Mouse (Mus musculus) CH12F3 (cell line): ENCODE measurements around the gene 1700013F07Rik.
"Not testable (repeated sequence)": the region's sequence is repeated elsewhere in the genome, so short reads cannot be mapped to it uniquely, and the experiment has no call there.

ENCODE experiments used
- in situ Hi-C: fragments of 300-500 bp; cut with MboI; formaldehyde crosslinking; loops from 2 replicates; pipeline ENCODE4 v1.14.3; 2020; ENCODE audit warnings: low sequenced_read_pairs

The 1700013F07Rik gene

GRCm38 (mm10) chr3:108533951-108534350 is at the start of gene 1700013F07Rik:
TSS of gene 1700013F07Rik (plus strand) at chr3:108534150.
- in situ Hi-C loops, result no loop called here

GRCm38 (mm10) chr3:108484749-108485148 is 49.2 kb upstream of the 1700013F07Rik start:
- in situ Hi-C loops, result no loop called here

- in situ Hi-C loops, result no loop called here
Observed at GRCm38 (mm10) chr3:108489968-108490367, 44.0 kb upstream of the 1700013F07Rik start.

- in situ Hi-C loops, result no loop called here
Observed at GRCm38 (mm10) chr3:108494861-108495474, 39.0 kb upstream of the 1700013F07Rik start.

GRCm38 (mm10) chr3:108495486-108495885 is 38.5 kb upstream of the 1700013F07Rik start:
- in situ Hi-C loops, result no loop called here

- in situ Hi-C loops, result no loop called here
Observed at GRCm38 (mm10) chr3:108497602-108498001, 36.3 kb upstream of the 1700013F07Rik start.

GRCm38 (mm10) chr3:108499826-108500225 is 34.1 kb upstream of the 1700013F07Rik start:
- in situ Hi-C loops, result no loop called here

GRCm38 (mm10) chr3:108501411-108501810 is 32.5 kb upstream of the 1700013F07Rik start:
- in situ Hi-C loops, result not testable (repeated sequence)

- in situ Hi-C loops, result no loop called here
Observed at GRCm38 (mm10) chr3:108503908-108504307, 30.0 kb upstream of the 1700013F07Rik start.

- in situ Hi-C loops, result no loop called here
Observed at GRCm38 (mm10) chr3:108508745-108509474, 25.0 kb upstream of the 1700013F07Rik start.

GRCm38 (mm10) chr3:108510156-108510555 is 23.8 kb upstream of the 1700013F07Rik start:
- in situ Hi-C loops, result no loop called here

- in situ Hi-C loops, result no loop called here
Observed at GRCm38 (mm10) chr3:108510716-108511483, 23.1 kb upstream of the 1700013F07Rik start.

- in situ Hi-C loops, result no loop called here
Observed at GRCm38 (mm10) chr3:108513465-108513864, 20.5 kb upstream of the 1700013F07Rik start.

- in situ Hi-C loops, result no loop called here
Observed at GRCm38 (mm10) chr3:108518276-108518675, 15.7 kb upstream of the 1700013F07Rik start.

GRCm38 (mm10) chr3:108523415-108523814 is 10.5 kb upstream of the 1700013F07Rik start:
- in situ Hi-C loops, result no loop called here

- in situ Hi-C loops, result no loop called here
Observed at GRCm38 (mm10) chr3:108528489-108528888, 5.5 kb upstream of the 1700013F07Rik start.

GRCm38 (mm10) chr3:108533114-108533885 is 650 bp upstream of the 1700013F07Rik start:
- in situ Hi-C loops, result no loop called here

GRCm38 (mm10) chr3:108535896-108536516 is 2.1 kb downstream of the 1700013F07Rik start:
- in situ Hi-C loops, result no loop called here

GRCm38 (mm10) chr3:108536517-108537260 is 2.7 kb downstream of the 1700013F07Rik start, which contains the start of gene 5330417C22Rik:
TSS of gene 5330417C22Rik (minus strand) at chr3:108536536.
- in situ Hi-C loops, result no loop called here

GRCm38 (mm10) chr3:108537303-108537702 is 3.4 kb downstream of the 1700013F07Rik start:
- in situ Hi-C loops, result no loop called here
